Mouse (Mus musculus): ENCODE measurements around the gene Rab11fip4.

- TF ChIP-seq CTCF (IDR thresholded peaks at IDR 0.05; ENCODE audit: low read depth), result no peak
- no peak for TF ChIP-seq EP300 (IDR thresholded peaks at IDR 0.05; ENCODE audit: low read depth)
Observed at GRCm38 (mm10) chr11:79696390-79697307, 105.6 kb downstream of the Rab11fip4 start.
